Mouse (Mus musculus) heart, embryonic 15.5 days (tissue): ENCODE data around the gene Tbc1d9. TPM values are rescaled to one million over a fixed set of nuclear protein-coding genes. Genes with fewer than 3 reads are reported as not detected.

Experiments used
- ATAC-seq: fragments of 200-750 bp; cut with Nextera tagmentation; replicated peaks from 2 replicates; pipeline ENCODE4 v1.8.0; 2017; ENCODE audit warnings: low read depth, moderate TSS enrichment; ENCODE audit not compliant: insufficient number of reproducible peaks, insufficient read depth, low FRiP score
- H3K27ac ChIP-seq: fragments of 300-500 bp; sonication (generic); 2 replicates; pipeline ENCODE4 v1.5.1; 2015; ENCODE audit warnings: mild to moderate bottlenecking, inconsistent platforms
- H3K27me3 ChIP-seq: fragments of 300-500 bp; sonication (generic); 2 replicates; pipeline ENCODE4 v1.6.1; 2015; ENCODE audit warnings: inconsistent platforms
- H3K36me3 ChIP-seq: fragments of 300-500 bp; sonication (generic); 2 replicates; pipeline ENCODE4 v1.6.1; 2015; ENCODE audit warnings: mild to moderate bottlenecking, inconsistent platforms
- H3K4me1 ChIP-seq: fragments of 300-500 bp; sonication (generic); replicated peaks from 2 replicates; pipeline ENCODE4 v1.6.1; 2015; ENCODE audit warnings: inconsistent platforms
- H3K4me2 ChIP-seq: fragments of 300-500 bp; sonication (generic); 2 replicates; pipeline ENCODE4 v1.6.1; 2015; ENCODE audit warnings: inconsistent platforms, mild to moderate bottlenecking, moderate library complexity
- H3K4me3 ChIP-seq: fragments of 300-500 bp; sonication (generic); 2 replicates; pipeline ENCODE4 v1.5.1; 2015; ENCODE audit warnings: mild to moderate bottlenecking, inconsistent platforms
- H3K9ac ChIP-seq: fragments of 300-500 bp; sonication (generic); 2 replicates; pipeline ENCODE4 v1.6.1; 2015; ENCODE audit warnings: mild to moderate bottlenecking, inconsistent platforms
- H3K9me3 ChIP-seq: fragments of 300-500 bp; sonication (generic); replicated peaks from 2 replicates; pipeline ENCODE4 v1.6.1; 2016; ENCODE audit warnings: inconsistent platforms
- WGBS: fragments of 180-500 bp; shearing (Covaris S2); methylation state at CpG from one replicate; pipeline ENCODE4 v1.1.7; 2015; ENCODE audit warnings: mixed read lengths; 5-methylcytosine and 5-hydroxymethylcytosine counted together
- polyA plus RNA-seq: library from polyadenylated mRNA; unstranded; fragments of >200 nt; fragmentation: Nextera tagmentation; extraction: Ambion mirVana; gene quantifications from 2 replicates; pipeline ENCODE4 v1.2.1, GENCODE M21; 2015

The Tbc1d9 gene
- polyA plus RNA-seq, 1 experiment from 2014 or later, result 0.73 TPM

- Histone ChIP-seq H3K4me2 (no peak overlapping the region), H3K9me3 (no peaks in the 10 kb centered on the region), H3K4me1 (peaks cover 5% of the 10 kb centered on the region; the same call in 1 of the 2 replicates), H3K27me3 (no peaks in the 10 kb centered on the region), H3K4me3 (no peak overlapping the region), H3K36me3 (no peaks in the 10 kb centered on the region), H3K9ac (no peak overlapping the region), H3K27ac (no peak overlapping the region)
- no peak for ATAC-seq
- WGBS, result 84% methylated on average over 7 of the region's 7 CpGs
These were observed 79.0 kb downstream of the Tbc1d9 start for GRCm38 (mm10) chr8:83244151-83244550.

- no peak for ATAC-seq
- Histone ChIP-seq H3K4me1 (no peaks in the 10 kb centered on the region), H3K4me2 (no peak overlapping the region), H3K36me3 (no peaks in the 10 kb centered on the region), H3K4me3 (no peak overlapping the region), H3K27ac (no peak overlapping the region), H3K9ac (no peak overlapping the region), H3K9me3 (no peaks in the 10 kb centered on the region), H3K27me3 (no peaks in the 10 kb centered on the region)
- 88% methylated on average over 6 of the region's 6 CpGs for WGBS
These were observed 85.7 kb downstream of the Tbc1d9 start for GRCm38 (mm10) chr8:83250858-83251257.

- 76% methylated on average over 14 of the region's 14 CpGs for WGBS
- Histone ChIP-seq H3K4me3 (no peak overlapping the region), H3K9me3 (no peaks in the 10 kb centered on the region), H3K27me3 (no peaks in the 10 kb centered on the region), H3K4me2 (no peak overlapping the region), H3K9ac (no peak overlapping the region), H3K36me3 (no peaks in the 10 kb centered on the region), H3K4me1 (no peaks in the 10 kb centered on the region), H3K27ac (no peak overlapping the region)
- no peak for ATAC-seq
These were observed 86.5 kb downstream of the Tbc1d9 start for GRCm38 (mm10) chr8:83251362-83252246.

GRCm38 (mm10) chr8:83252791-83253190 is 87.6 kb downstream of the Tbc1d9 start:
- WGBS, result 80% methylated on average over 5 of the region's 5 CpGs
- H3K9me3 ChIP-seq, result no peaks in the 10 kb centered on the region

GRCm38 (mm10) chr8:83257631-83258030 is 92.5 kb downstream of the Tbc1d9 start:
- Histone ChIP-seq H3K9ac (no peak overlapping the region), H3K4me3 (no peak overlapping the region), H3K9me3 (no peaks in the 10 kb centered on the region), H3K27me3 (0 out of 2 replicates have a peak, but pooled peaks cover 4% of the 10 kb centered on the region), H3K4me1 (no peaks in the 10 kb centered on the region), H3K27ac (no peak overlapping the region), H3K36me3 (no peaks in the 10 kb centered on the region), H3K4me2 (no peak overlapping the region)
- ATAC-seq, result no peak
- 87% methylated on average over 5 of the region's 5 CpGs for WGBS

More at GRCm38 (mm10) chr8:83252791-83253190, 87.6 kb downstream of the Tbc1d9 start:
- Histone ChIP-seq H3K36me3 (no peaks in the 10 kb centered on the region), H3K27ac (no peak overlapping the region), H3K4me3 (no peak overlapping the region), H3K27me3 (no peaks in the 10 kb centered on the region), H3K4me2 (no peak overlapping the region), H3K9ac (no peak overlapping the region), H3K4me1 (no peaks in the 10 kb centered on the region)
- ATAC-seq, result no peak

GRCm38 (mm10) chr8:83260418-83261215 is 95.5 kb downstream of the Tbc1d9 start:
- no peak overlapping the region for H3K4me2 ChIP-seq
- no peaks in the 10 kb centered on the region for H3K9me3 ChIP-seq
- peak; percentile 62; the same call in 1 of the 2 replicates for ATAC-seq
- H3K4me3 ChIP-seq, result no peak overlapping the region
- H3K9ac ChIP-seq, result no peak overlapping the region
- 68% methylated on average over 16 of the region's 16 CpGs for WGBS
- 0 out of 2 replicates have a peak, but pooled peaks cover 4% of the 10 kb centered on the region for H3K27me3 ChIP-seq
- H3K27ac ChIP-seq, result no peak overlapping the region
- H3K4me1 ChIP-seq, result no peaks in the 10 kb centered on the region
- no peaks in the 10 kb centered on the region for H3K36me3 ChIP-seq

- Histone ChIP-seq H3K9me3 (no peaks in the 10 kb centered on the region), H3K36me3 (no peaks in the 10 kb centered on the region; the same call in 1 of the 2 replicates), H3K4me2 (no peak overlapping the region), H3K4me3 (no peak overlapping the region), H3K4me1 (0 out of 2 replicates have a peak, but pooled peaks cover 3% of the 10 kb centered on the region), H3K27me3 (no peaks in the 10 kb centered on the region), H3K27ac (no peak overlapping the region), H3K9ac (no peak overlapping the region)
- ATAC-seq, result no peak
- WGBS, result 95% methylated on average over 14 of the region's 14 CpGs
These were observed 106.0 kb downstream of the Tbc1d9 start for GRCm38 (mm10) chr8:83271172-83271571.

GRCm38 (mm10) chr8:83272464-83272863 is 107.3 kb downstream of the Tbc1d9 start:
- 66% methylated on average over 10 of the region's 10 CpGs for WGBS
- Histone ChIP-seq H3K9me3 (no peaks in the 10 kb centered on the region), H3K36me3 (no peaks in the 10 kb centered on the region), H3K4me2 (no peak overlapping the region), H3K4me3 (no peak overlapping the region), H3K27ac (no peak overlapping the region), H3K4me1 (0 out of 2 replicates have a peak, but pooled peaks cover 3% of the 10 kb centered on the region), H3K27me3 (no peaks in the 10 kb centered on the region), H3K9ac (no peak overlapping the region)
- ATAC-seq, result no peak

GRCm38 (mm10) chr8:83274470-83274869 is 109.3 kb downstream of the Tbc1d9 start:
- no peaks in the 10 kb centered on the region for H3K27me3 ChIP-seq
- H3K36me3 ChIP-seq, result no peaks in the 10 kb centered on the region
- no peak overlapping the region for H3K27ac ChIP-seq
- 31% methylated on average over 11 of the region's 11 CpGs for WGBS
- H3K9ac ChIP-seq, result no peak overlapping the region
- peak; percentile 55; the same call in 1 of the 2 replicates for ATAC-seq
- no peaks in the 10 kb centered on the region for H3K9me3 ChIP-seq
- H3K4me3 ChIP-seq, result 0 out of 2 replicates have a peak overlapping the region, but pooled peaks have one; percentile 0
- peak overlapping the region; percentile 32 for H3K4me2 ChIP-seq
- 0 out of 2 replicates have a peak, but pooled peaks cover 3% of the 10 kb centered on the region for H3K4me1 ChIP-seq

- no peak for ATAC-seq
- Histone ChIP-seq H3K27me3 (no peaks in the 10 kb centered on the region), H3K4me2 (no peak overlapping the region), H3K9ac (no peak overlapping the region), H3K4me3 (no peak overlapping the region), H3K4me1 (0 out of 2 replicates have a peak, but pooled peaks cover 3% of the 10 kb centered on the region), H3K36me3 (no peaks in the 10 kb centered on the region), H3K9me3 (no peaks in the 10 kb centered on the region), H3K27ac (no peak overlapping the region)
- WGBS, result 69% methylated on average over 6 of the region's 6 CpGs
These were observed 113.3 kb downstream of the Tbc1d9 start for GRCm38 (mm10) chr8:83278431-83278830.

- Histone ChIP-seq H3K27ac (no peak overlapping the region), H3K9ac (no peak overlapping the region), H3K27me3 (peaks cover 21% of the 10 kb centered on the region), H3K4me1 (peaks cover 5% of the 10 kb centered on the region; the same call in 1 of the 2 replicates), H3K36me3 (no peaks in the 10 kb centered on the region), H3K9me3 (no peaks in the 10 kb centered on the region), H3K4me3 (no peak overlapping the region), H3K4me2 (no peak overlapping the region)
- WGBS, result 73% methylated on average over 8 of the region's 8 CpGs
- ATAC-seq, result no peak
These were observed 120.2 kb downstream of the Tbc1d9 start for GRCm38 (mm10) chr8:83285391-83285790.
